Mouse (Mus musculus): Measurements from ENCODE around the gene Epp13. TPM values are rescaled to one million over a fixed set of nuclear protein-coding genes. Genes with fewer than 3 reads are reported as not detected.

Epp13 gene
- total RNA-seq (2023), result not detected

DNA sequence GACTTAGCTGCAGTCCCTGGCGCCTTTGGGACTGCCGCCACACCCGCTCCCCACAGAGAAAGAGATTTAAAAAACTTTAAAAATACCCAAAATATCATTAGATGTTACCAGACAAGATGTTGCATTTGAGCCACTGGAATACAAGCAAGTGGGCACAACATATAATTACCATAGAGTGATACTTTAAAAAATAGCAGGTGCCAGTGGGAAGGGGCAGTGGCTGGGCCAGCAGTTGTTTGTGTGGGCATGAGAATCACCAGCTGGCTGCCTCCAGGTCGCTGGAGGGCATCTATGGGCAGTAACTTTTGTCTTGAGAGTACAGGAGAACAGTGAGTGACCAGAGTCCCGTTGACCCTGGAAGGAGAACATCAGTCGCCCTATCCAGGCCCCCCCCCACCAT is at the start of gene Epp13:
Gene Epp13, plus strand, starts transcription at position 301 of the 400 bp plus-strand sequence.

GRCm38 (mm10) chr7:6221978-6222377 is 30.5 kb upstream of the Epp13 start, which contains the start of gene Zscan5b:
Gene Zscan5b (plus strand): TSS chr7:6222278.

GRCm38 (mm10) chr7:6285842-6286705 is 33.6 kb downstream of the Epp13 start, which contains the start of gene Zfp667:
Gene Zfp667 (plus strand): TSS chr7:6286579.

GRCm38 (mm10) chr7:6331233-6331956 is 78.9 kb downstream of the Epp13 start, which contains the start of gene Zfp583:
Gene Zfp583 (minus strand): TSS chr7:6331285.

Other genes with a start within 250 kb of the Epp13 start
- not detected for gene Vmn1r65, start 241.7 kb upstream of the Epp13 start, total RNA-seq (2023)
- gene Nlrp4c, start 207.5 kb upstream of the Epp13 start, total RNA-seq (2023), result not detected
- 10 to 100 TPM; 37.2 to 39.0 TPM for gene Zfp787, start 96.7 kb upstream of the Epp13 start, total RNA-seq (2023)
- 10 to 100 TPM; 13.3 to 15.6 TPM for gene Zfp444, start 80.5 kb upstream of the Epp13 start, total RNA-seq (2023)
- not detected for gene Galp, start 55.6 kb upstream of the Epp13 start, total RNA-seq (2023)
- gene Zscan5b, start 30.4 kb upstream of the Epp13 start, total RNA-seq (2023), result not detected
- gene Zfp667, start 33.9 kb downstream of the Epp13 start, total RNA-seq (2023), result 1 to 10 TPM; 1.7 to 3.0 TPM
- gene Zfp583, start 78.6 kb downstream of the Epp13 start, total RNA-seq (2023), result 1 to 10 TPM; 1.4 to 1.9 TPM
- gene Gm3854, start 91.0 kb downstream of the Epp13 start, total RNA-seq (2023), result not detected
- 1 to 10 TPM in 1 of 2 experiments, under 1 TPM in 1; 0.89 to 1.9 TPM for gene Zfp78, start 110.6 kb downstream of the Epp13 start, total RNA-seq (2023)
- gene Zfp28, start 130.6 kb downstream of the Epp13 start, total RNA-seq (2023), result 1 to 10 TPM; 1.9 to 2.9 TPM
- not detected for gene Smim17, start 146.0 kb downstream of the Epp13 start, total RNA-seq (2023)
- not detected for gene Gm20715, start 157.6 kb downstream of the Epp13 start, total RNA-seq (2023)
- not detected for gene Olfr1344, start 186.0 kb downstream of the Epp13 start, total RNA-seq (2023)
- not detected for gene Olfr1336, start 203.5 kb downstream of the Epp13 start, total RNA-seq (2023)
- gene Olfr1346, start 214.4 kb downstream of the Epp13 start, total RNA-seq (2023), result not detected
- not detected for gene Olfr5, start 234.2 kb downstream of the Epp13 start, total RNA-seq (2023)
- not detected for gene Olfr1347, start 247.0 kb downstream of the Epp13 start, total RNA-seq (2023)